In the genomic region with DNA sequence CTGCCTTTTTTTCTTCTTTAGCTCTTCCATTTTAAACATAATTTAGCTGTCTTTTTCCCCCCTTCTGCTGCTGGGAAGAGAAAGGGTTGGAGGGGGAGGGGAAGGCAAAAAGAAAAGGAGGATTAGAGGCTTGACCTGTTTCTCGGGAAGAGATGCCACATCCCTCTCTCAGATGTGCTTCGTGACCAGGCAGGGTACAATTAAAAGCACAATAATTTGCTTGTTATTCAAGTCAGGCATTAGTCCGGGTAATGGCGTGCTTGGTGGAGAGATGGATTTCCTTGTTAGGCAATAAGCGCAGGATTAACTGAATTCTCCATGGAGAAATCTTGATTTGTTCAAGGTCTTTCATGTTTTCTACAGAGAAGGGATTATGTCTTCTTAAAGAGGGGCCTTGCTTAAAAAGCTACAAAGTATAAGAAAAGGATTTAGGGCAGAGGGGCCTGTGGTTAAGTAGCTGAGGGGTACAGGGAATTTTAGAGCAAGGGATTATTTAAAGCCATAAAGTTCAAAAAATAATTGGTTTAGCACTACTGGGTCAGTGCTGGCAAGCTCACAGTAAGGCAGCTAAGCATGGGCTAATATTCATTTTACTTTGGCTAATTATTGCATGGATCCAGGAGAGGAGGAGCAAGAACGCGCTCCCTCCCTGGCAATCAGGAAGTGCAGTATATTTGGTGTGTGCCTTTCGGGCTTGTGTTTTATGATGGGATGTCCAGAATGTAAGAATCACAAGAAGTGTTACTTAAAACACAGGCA, we compare ENCODE assay signal across 14 mouse cellular contexts.
DNase-seq lines count a peak whose midpoint lies in the region; ATAC-seq lines count a peak whose summit lies in the region.
"Had no signal": no experiment of that assay in that cellular context is flagged by ENCODE, and none has a peak within 500 bp of the region (broad histone marks: within the 10 kb centered on the region; RNA-seq: fewer than 3 reads in every experiment).

No protein-coding gene starts in this region.

- no peaks in the 10 kb centered on the region for H3K9me3 ChIP-seq in hindbrain, embryonic 12.5 days (replicated peaks)
- no peaks in the 10 kb centered on the region for H3K9me3 ChIP-seq in hindbrain, embryonic 16.5 days (ENCODE audit: control insufficient read depth, low read length)
- H3K9me3 ChIP-seq in forebrain, embryonic 16.5 days (ENCODE audit: control insufficient read depth, low read length): no peaks in the 10 kb centered on the region
- no peaks in the 10 kb centered on the region for H3K9me3 ChIP-seq in neural tube, embryonic 14.5 days (ENCODE audit: control insufficient read depth, low read length)

- no peak overlapping the region for H3K4me3 ChIP-seq in hindbrain, embryonic 12.5 days
- H3K4me3 ChIP-seq in hindbrain, embryonic 16.5 days (ENCODE audit: low read length): no peak overlapping the region
- no peak overlapping the region for H3K4me3 ChIP-seq in forebrain, embryonic 16.5 days (replicated peaks; ENCODE audit: low read length)
- no peak overlapping the region for H3K4me3 ChIP-seq in neural tube, embryonic 14.5 days (ENCODE audit: low read depth, low read length)

- no peaks in the 10 kb centered on the region for H3K36me3 ChIP-seq in hindbrain, embryonic 12.5 days
- no peaks in the 10 kb centered on the region for H3K36me3 ChIP-seq in hindbrain, embryonic 16.5 days (ENCODE audit: control insufficient read depth, insufficient read depth, low read length)
- H3K36me3 ChIP-seq in forebrain, embryonic 16.5 days (ENCODE audit: control insufficient read depth, insufficient read depth): no peaks in the 10 kb centered on the region
- no peaks in the 10 kb centered on the region for H3K36me3 ChIP-seq in neural tube, embryonic 14.5 days (ENCODE audit: control insufficient read depth, insufficient read depth, low read length)

- peak; percentile 55; the same call in 1 of the 2 replicates for ATAC-seq in hindbrain, embryonic 12.5 days (ENCODE audit: low FRiP score)
- no peak for ATAC-seq in hindbrain, embryonic 16.5 days
- peak; percentile 46 for ATAC-seq in forebrain, embryonic 16.5 days
- ATAC-seq in neural tube, embryonic 14.5 days (ENCODE audit: low read depth): 0 out of 2 replicates have a peak, but pooled peaks have one; percentile 25
- no peak for ATAC-seq in megakaryocyte-erythroid progenitor cell, adult 5-6 weeks (replicated peaks; ENCODE audit: low FRiP score, low TSS enrichment, poor library complexity, severe bottlenecking)
- ATAC-seq: intestine, postnatal 0 days had no signal

- 0 out of 2 replicates have a peak overlapping the region, but pooled peaks have one; percentile 1 for H3K27ac ChIP-seq in hindbrain, embryonic 12.5 days
- no peak overlapping the region for H3K27ac ChIP-seq in hindbrain, embryonic 16.5 days (ENCODE audit: low read depth, low read length)
- H3K27ac ChIP-seq in forebrain, embryonic 16.5 days (ENCODE audit: low read length): peak overlapping the region; percentile 46
- H3K27ac ChIP-seq in neural tube, embryonic 14.5 days (ENCODE audit: low read depth, low read length): no peak overlapping the region

- DNase-seq in embryo, embryonic 9.5 days (ENCODE audit: extremely low spot score): peak; percentile 44
- DNase-seq in cerebellum, postnatal 4 days (ENCODE audit: low spot score in 2 of 2): no peak
- DNase-seq in lung, postnatal 14 days: no peak
- DNase-seq: adrenal gland, postnatal 36 days; cerebellum, adult 18-20 months; kidney, postnatal 14 days; lung, adult 18-20 months; thymus, adult 18-20 months had no signal

- H3K9ac ChIP-seq in hindbrain, embryonic 12.5 days: no peak overlapping the region
- no peak overlapping the region for H3K9ac ChIP-seq in hindbrain, embryonic 16.5 days (ENCODE audit: low read depth, low read length)
- H3K9ac ChIP-seq in forebrain, embryonic 16.5 days (replicated peaks; ENCODE audit: low read depth, low read length): no peak overlapping the region; the same call in 1 of the 2 replicates
- no peak overlapping the region for H3K9ac ChIP-seq in neural tube, embryonic 14.5 days (replicated peaks; ENCODE audit: low read depth, low read length)

- no peak overlapping the region for H3K4me2 ChIP-seq in hindbrain, embryonic 12.5 days (replicated peaks)
- no peak overlapping the region; the same call in 1 of the 2 replicates for H3K4me2 ChIP-seq in hindbrain, embryonic 16.5 days (ENCODE audit: low read length)
- peak overlapping the region; percentile 26 for H3K4me2 ChIP-seq in forebrain, embryonic 16.5 days (ENCODE audit: low read length)
- no peak overlapping the region for H3K4me2 ChIP-seq in neural tube, embryonic 14.5 days (ENCODE audit: low read depth, low read length)

- peaks cover 10% of the 10 kb centered on the region; the same call in 1 of the 2 replicates for H3K27me3 ChIP-seq in hindbrain, embryonic 12.5 days
- no peaks in the 10 kb centered on the region for H3K27me3 ChIP-seq in hindbrain, embryonic 16.5 days (replicated peaks; ENCODE audit: control insufficient read depth, insufficient read depth, low read length)
- 0 out of 2 replicates have a peak, but pooled peaks cover 2% of the 10 kb centered on the region for H3K27me3 ChIP-seq in forebrain, embryonic 16.5 days (replicated peaks; ENCODE audit: control insufficient read depth, insufficient read depth, low read length)
- no peaks in the 10 kb centered on the region for H3K27me3 ChIP-seq in neural tube, embryonic 14.5 days (ENCODE audit: control insufficient read depth, insufficient read depth, low read length)

- 40% methylated on average over 8 of the region's 8 CpGs for WGBS in hindbrain, embryonic 12.5 days
- WGBS in hindbrain, embryonic 16.5 days: 26% methylated on average over 8 of the region's 8 CpGs
- WGBS in forebrain, embryonic 16.5 days: 6% methylated on average over 8 of the region's 8 CpGs
- WGBS in neural tube, embryonic 14.5 days: 20% methylated on average over 8 of the region's 8 CpGs

- peaks cover 23% of the 10 kb centered on the region for H3K4me1 ChIP-seq in hindbrain, embryonic 12.5 days
- H3K4me1 ChIP-seq in hindbrain, embryonic 16.5 days (ENCODE audit: control insufficient read depth, insufficient read depth, low read depth, low read length): peaks cover 14% of the 10 kb centered on the region
- peaks cover 31% of the 10 kb centered on the region for H3K4me1 ChIP-seq in forebrain, embryonic 16.5 days (replicated peaks; ENCODE audit: control insufficient read depth, insufficient read depth, low read length)
- peaks cover 22% of the 10 kb centered on the region for H3K4me1 ChIP-seq in neural tube, embryonic 14.5 days (ENCODE audit: control insufficient read depth, insufficient read depth, low read length)

Comparison
In these comparisons a context has a peak if more than half of its experiments do, and no peak if none do; other contexts are left out.
1. ATAC-seq: peak in hindbrain, embryonic 12.5 days (single experiment), forebrain, embryonic 16.5 days (single experiment) and neural tube, embryonic 14.5 days (single experiment); none in hindbrain, embryonic 16.5 days (single experiment) and megakaryocyte-erythroid progenitor cell, adult 5-6 weeks (single experiment).
2. H3K27ac ChIP-seq: peak in hindbrain, embryonic 12.5 days (single experiment) and forebrain, embryonic 16.5 days (single experiment); none in hindbrain, embryonic 16.5 days (single experiment) and neural tube, embryonic 14.5 days (single experiment).